Mouse (Mus musculus) neutrophil, adult 59 days (primary cell): ENCODE measurements around the gene Prss30. TPM values are rescaled to one million over a fixed set of nuclear protein-coding genes. Genes with fewer than 3 reads are reported as not detected.

ENCODE experiments used
- total RNA-seq, 2 experiments: library from RNA; stranded (reverse); gene quantifications; 1 replicate in 1 of 2; 2 replicates in 1 of 2; pipeline ENCODE4 v1.2.4; 2023

The Prss30 gene
- not detected for total RNA-seq

DNA sequence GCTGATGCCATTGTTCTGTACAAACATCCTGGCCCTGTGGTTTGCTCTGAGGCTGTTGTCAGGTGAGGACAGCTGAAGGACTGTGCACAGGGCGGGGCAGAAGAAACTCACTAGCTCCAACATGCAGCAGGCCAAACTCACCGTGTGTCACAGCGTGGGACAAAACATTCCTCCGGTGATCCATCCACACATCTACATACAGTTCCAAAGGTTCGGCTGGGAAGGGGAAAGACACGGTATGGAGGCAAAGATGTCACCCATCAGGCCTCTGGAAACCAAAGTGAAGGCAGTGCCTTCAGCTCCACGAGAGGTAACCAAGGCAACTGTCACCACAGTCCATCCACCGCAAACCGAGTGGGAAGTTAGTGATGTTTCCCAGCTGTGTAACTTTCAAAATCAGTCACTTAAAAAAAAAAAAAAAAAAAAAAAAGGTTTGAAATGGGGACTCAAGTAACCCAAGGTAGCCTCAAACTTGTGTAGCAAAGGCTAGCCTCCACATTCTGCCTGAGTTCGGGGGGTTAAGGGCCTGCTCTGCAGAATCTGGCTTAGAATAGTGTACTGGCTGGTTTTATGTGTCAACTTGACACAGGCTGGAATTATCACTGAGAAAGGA is at the start of gene Prss30:
Gene Prss30 (minus strand): TSS at position 270 of the 613 bp plus-strand sequence.

GRCm38 (mm10) chr17:23997901-23998300 is 17.5 kb upstream of the Prss30 start, which contains the start of gene Prss22:
Gene Prss22, minus strand, starts transcription at chr17:23998100.

GRCm38 (mm10) chr17:23955174-23955573 is 25.2 kb downstream of the Prss30 start, which contains the start of gene Sbpl:
Gene Sbpl, minus strand, starts transcription at chr17:23955274.

GRCm38 (mm10) chr17:23941372-23941771 is 39.0 kb downstream of the Prss30 start, which contains the start of gene Sbp:
Gene Sbp, plus strand, starts transcription at chr17:23941672.

Other genes with a start within 250 kb of the Prss30 start
- 1 to 10 TPM; 2.8 to 4.6 TPM for gene Paqr4, start 239.7 kb downstream of the Prss30 start, total RNA-seq
- not detected for gene Kremen2, start 234.7 kb downstream of the Prss30 start, total RNA-seq
- 1 to 10 TPM; 6.5 to 7.1 TPM for gene Flywch1, start 209.0 kb downstream of the Prss30 start, total RNA-seq
- not detected for gene Flywch2, start 194.5 kb downstream of the Prss30 start, total RNA-seq
- 100 to 1,000 TPM; 541 to 597 TPM for gene Srrm2, start 190.0 kb downstream of the Prss30 start, total RNA-seq
- gene Elob, start 151.4 kb downstream of the Prss30 start, total RNA-seq, result 100 to 1,000 TPM; 152 to 189 TPM
- not detected for gene Prss33, start 144.5 kb downstream of the Prss30 start, total RNA-seq
- gene Prss32, start 136.7 kb downstream of the Prss30 start, total RNA-seq, result not detected
- not detected for gene Prss41, start 136.4 kb downstream of the Prss30 start, total RNA-seq
- gene Prss21, start 112.5 kb downstream of the Prss30 start, total RNA-seq, result not detected
- not detected for gene Dcpp1, start 99.7 kb downstream of the Prss30 start, total RNA-seq
- gene Dcpp2, start 99.7 kb downstream of the Prss30 start, total RNA-seq, result not detected
- not detected for gene Dcpp3, start 63.1 kb downstream of the Prss30 start, total RNA-seq
- not detected for gene Sbp, start 38.9 kb downstream of the Prss30 start, total RNA-seq
- not detected for gene Sbpl, start 25.3 kb downstream of the Prss30 start, total RNA-seq
- gene Prss22, start 17.5 kb upstream of the Prss30 start, total RNA-seq, result under 1 TPM in 1 of 2 experiments, not detected in 1; 0.36 TPM
- gene Prss27, start 57.6 kb upstream of the Prss30 start, total RNA-seq, result not detected
- gene Kctd5, start 92.9 kb upstream of the Prss30 start, total RNA-seq, result 10 to 100 TPM; 10.3 to 13.5 TPM
- gene Pdpk1, start 170.4 kb upstream of the Prss30 start, total RNA-seq, result 10 to 100 TPM; 48.9 to 58.5 TPM
- gene Amdhd2, start 183.2 kb upstream of the Prss30 start, total RNA-seq, result 10 to 100 TPM; 65.4 to 76.7 TPM
- 100 to 1,000 TPM; 376 to 393 TPM for gene Atp6v0c, start 189.1 kb upstream of the Prss30 start, total RNA-seq
- gene Tbc1d24, start 225.0 kb upstream of the Prss30 start, total RNA-seq, result 10 to 100 TPM; 11.8 to 15.1 TPM
- gene Ntn3, start 229.0 kb upstream of the Prss30 start, total RNA-seq, result under 1 TPM; 0.24 to 0.49 TPM
- gene Tedc2, start 240.3 kb upstream of the Prss30 start, total RNA-seq, result 1 to 10 TPM; 8.8 to 9.9 TPM